Mouse (Mus musculus): ENCODE data around the gene Mta2. TPM values are rescaled to one million over a fixed set of nuclear protein-coding genes. Genes with fewer than 3 reads are reported as not detected.

The Mta2 gene
- total and polyA plus RNA-seq, 3 experiments = 116 to 171 (median 167) TPM

DNA sequence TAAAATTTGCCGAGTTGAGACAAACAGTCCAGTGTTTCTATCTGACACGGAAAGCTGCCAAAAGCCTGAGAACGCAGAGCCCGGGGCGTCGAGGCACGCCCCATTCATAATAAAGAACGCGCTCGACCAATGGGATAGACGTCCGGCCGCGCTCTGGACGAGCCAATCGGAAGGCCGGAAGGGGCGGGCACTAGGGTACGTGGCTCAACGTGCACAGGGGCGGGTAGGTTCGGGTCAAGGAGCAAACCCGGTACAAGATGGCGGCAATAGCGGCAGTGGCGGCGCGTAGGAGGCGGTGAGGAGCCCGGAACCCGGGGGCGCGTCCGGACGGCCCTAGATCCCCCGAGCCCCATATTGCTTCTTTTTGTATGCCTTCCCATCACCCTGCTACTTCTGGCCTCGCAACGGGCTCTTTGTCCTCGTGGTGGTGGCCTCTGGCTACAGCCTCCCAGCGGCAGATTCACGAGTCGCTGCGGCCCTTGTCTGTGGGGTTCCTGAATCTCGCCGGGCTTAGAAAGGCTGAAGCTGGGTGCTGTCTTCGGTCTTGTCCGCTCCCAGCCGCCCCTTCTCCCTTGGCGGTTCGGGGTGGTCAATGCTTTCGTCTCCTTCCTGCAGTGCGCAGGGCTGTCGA lies 43.7 kb upstream of the Mta2 start, which contains the start of gene Ganab:
Gene Ganab (plus strand): TSS at position 207 of the 631 bp plus-strand sequence.
- Histone ChIP-seq H3K9ac (ENCODE audit: control insufficient read depth, low read depth, low read length, poor library complexity, severe bottlenecking) (peak within 1 kb of the TSS; percentile 96), H3K36me3 (ENCODE audit: control insufficient read depth in 1 of 2, insufficient read depth in 2 of 2, low read length in 2 of 2) (peaks cover under 1 to 32% of the 10 kb centered on the region in 2 experiments; a peak in 2 of 4 replicates), H3K27me3 (ENCODE audit: control insufficient read depth in 1 of 2, insufficient read depth in 2 of 2, low read length in 2 of 2) (no peaks in the 10 kb centered on the region), H3K4me3 (ENCODE audit: control insufficient read depth in 1 of 2, insufficient read depth in 1 of 2, low read depth in 2 of 2, low read length in 2 of 2) (peak within 1 kb of the TSS; percentile 75 to 79), H3K79me2 (ENCODE audit: control insufficient read depth, insufficient read depth, low read length, poor library complexity) (peaks cover 50% of the 10 kb centered on the region), H3K9me3 (replicated peaks; ENCODE audit: insufficient read depth, low read length) (no peaks in the 10 kb centered on the region), H3K4me1 (ENCODE audit: control insufficient read depth in 1 of 2, insufficient read depth in 2 of 2, low read length in 2 of 2) (peaks cover 5 to 21% of the 10 kb centered on the region in 2 experiments; a peak in 3 of 4 replicates), H3K27ac (ENCODE audit: control insufficient read depth, low read depth, low read length) (peak within 1 kb of the TSS; percentile 96)
- DNase-seq (ENCODE audit: low read depth, low spot score) = peak; percentile 98
- TF ChIP-seq RCOR1 (IDR thresholded peaks at IDR 0.05; ENCODE audit: low read depth, low read length) (no peak), TBP (IDR thresholded peaks at IDR 0.05; ENCODE audit: low read depth, low read length) (peak; percentile 83), ZC3H11A (IDR thresholded peaks at IDR 0.05; ENCODE audit: low read depth, low read length) (no peak), TCF12 (IDR thresholded peaks at IDR 0.05; ENCODE audit: low read depth, low read length) (peak; percentile 75), KAT2A (conservative IDR thresholded peaks at IDR 0.05; ENCODE audit: low read depth, low read length) (peak; percentile 67; the same call in 1 of the 2 replicates), HCFC1 (IDR thresholded peaks at IDR 0.05; ENCODE audit: low read depth, low read length) (peak; percentile 88), JUND (IDR thresholded peaks at IDR 0.05; ENCODE audit: low read depth, low read length) (no peak), TAL1 (IDR thresholded peaks at IDR 0.05; ENCODE audit: low read length) (no peak), MYC (IDR thresholded peaks at IDR 0.05; ENCODE audit: low read depth, low read length) (peak; percentile 31; the same call in 1 of the 2 replicates), GABPA (IDR thresholded peaks at IDR 0.05; ENCODE audit: low read depth, low read length) (no peak), SIN3A (IDR thresholded peaks at IDR 0.05; ENCODE audit: low read length) (peak; percentile 72), BHLHE40 (IDR thresholded peaks at IDR 0.05; ENCODE audit: borderline replicate concordance, low read depth, low read length) (no peak), UBTF (IDR thresholded peaks at IDR 0.05; ENCODE audit: borderline replicate concordance, insufficient read depth, low read depth, low read length) (no peak), MEF2A (IDR thresholded peaks at IDR 0.05; ENCODE audit: extremely low read depth, insufficient replicate concordance, low read depth, low read length, poor library complexity, severe bottlenecking) (no peak), NRF1 (IDR thresholded peaks at IDR 0.05; ENCODE audit: insufficient read depth, low read depth, low read length, poor library complexity, severe bottlenecking) (peak; percentile 31; the same call in 1 of the 2 replicates), CHD2 (IDR thresholded peaks at IDR 0.05; ENCODE audit: low read length) (no peak), USF1 (IDR thresholded peaks at IDR 0.05; ENCODE audit: low read depth, low read length) (0 out of 2 replicates have a peak, but pooled peaks have one; percentile 16), MYB (IDR thresholded peaks at IDR 0.05; ENCODE audit: low read depth, low read length) (no peak), GATA1 (IDR thresholded peaks at IDR 0.05; ENCODE audit: low read depth, low read length) (no peak), EP300 (IDR thresholded peaks at IDR 0.05; ENCODE audit: low read depth in 1 of 2, low read length in 2 of 2) (no peak), MXI1 (IDR thresholded peaks at IDR 0.05; ENCODE audit: low read depth, low read length) (no peak), USF2 (IDR thresholded peaks at IDR 0.05; ENCODE audit: borderline replicate concordance in 1 of 2, insufficient read depth in 1 of 2, low read depth in 1 of 2, low read length in 2 of 2) (no peak), ETS1 (IDR thresholded peaks at IDR 0.05; ENCODE audit: low read depth, low read length) (peak; percentile 30; the same call in 1 of the 2 replicates), SMC3 (IDR thresholded peaks at IDR 0.05; ENCODE audit: low read depth, low read length) (no peak), MAFK (IDR thresholded peaks at IDR 0.05; ENCODE audit: borderline replicate concordance, low read depth, low read length) (no peak), RAD21 (IDR thresholded peaks at IDR 0.05; ENCODE audit: low read depth, low read length) (no peak), MAX (IDR thresholded peaks at IDR 0.05; ENCODE audit: low read length) (0 out of 2 replicates have a peak, but pooled peaks have one; percentile 57), CTCF (IDR thresholded peaks at IDR 0.05 in 2 of 3, conservative IDR thresholded peaks at IDR 0.05 in 1 of 3; ENCODE audit: control insufficient read depth in 1 of 3, insufficient read depth in 1 of 3, low read depth in 2 of 3, low read length in 3 of 3, poor library complexity in 1 of 3, severe bottlenecking in 1 of 3) (no peak), ZKSCAN1 (IDR thresholded peaks at IDR 0.05; ENCODE audit: low read depth, low read length) (no peak), MAZ (IDR thresholded peaks at IDR 0.05; ENCODE audit: low read depth, low read length) (0 out of 2 replicates have a peak, but pooled peaks have one; percentile 54), ZNF384 (IDR thresholded peaks at IDR 0.05; ENCODE audit: low read depth, low read length) (no peak), ZMIZ1 (IDR thresholded peaks at IDR 0.05; ENCODE audit: low read depth, low read length) (peak; percentile 78; the same call in 1 of the 2 replicates), CHD1 (IDR thresholded peaks at IDR 0.05; ENCODE audit: low read depth, low read length) (no peak), NELFE (IDR thresholded peaks at IDR 0.05; ENCODE audit: low read depth, low read length) (peak; percentile 80), E2F4 (IDR thresholded peaks at IDR 0.05; ENCODE audit: borderline replicate concordance, low read depth, low read length) (0 out of 2 replicates have a peak, but pooled peaks have one; percentile 35), POLR2A (IDR thresholded peaks at IDR 0.05; ENCODE audit: control insufficient read depth in 1 of 2, insufficient read depth in 1 of 2, low read depth in 1 of 2, low read length in 2 of 2, poor library complexity in 1 of 2) (peak; percentile 64 to 88)
